In the genomic region with DNA sequence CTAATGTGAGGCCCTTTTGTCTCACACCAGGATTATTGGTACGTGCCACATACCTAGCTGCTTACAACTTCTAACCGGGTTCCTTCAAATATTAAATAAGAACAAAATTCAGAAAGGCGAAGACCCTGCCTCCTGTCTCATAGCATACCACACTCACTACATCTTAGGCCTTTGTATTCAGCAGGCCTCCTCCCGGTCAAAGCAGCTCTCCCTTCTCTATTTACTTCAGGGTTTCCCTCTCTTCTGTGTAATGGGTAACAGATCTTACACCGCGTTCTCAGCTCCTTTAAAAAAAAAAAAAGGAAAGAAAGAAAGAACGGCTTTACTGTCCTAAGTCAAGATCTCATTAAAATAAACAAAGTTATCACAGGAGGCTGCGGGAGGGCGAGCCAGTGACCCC, we compare ENCODE assay signal across 8 mouse cellular contexts. TPM values are rescaled to one million over a fixed set of nuclear protein-coding genes. Genes with fewer than 3 reads are reported as not detected.
DNase-seq lines count a peak whose midpoint lies in the region; ATAC-seq and TF ChIP-seq lines count a peak whose summit lies in the region.

No protein-coding gene starts in this region.

- 17% methylated on average over 9 of the region's 9 CpGs for WGBS in embryonic facial prominence, embryonic 10.5 days
- WGBS in intestine, embryonic 15.5 days: 13% methylated on average over 9 of the region's 9 CpGs

- no peaks in the 10 kb centered on the region for H3K27me3 ChIP-seq in embryonic facial prominence, embryonic 10.5 days (replicated peaks; ENCODE audit: low read depth, poor library complexity, severe bottlenecking)
- no peaks in the 10 kb centered on the region for H3K27me3 ChIP-seq in intestine, embryonic 15.5 days (replicated peaks)
- H3K27me3 ChIP-seq in myocyte (ENCODE audit: control insufficient read depth, insufficient read depth, insufficient read length): no peaks in the 10 kb centered on the region

- peak overlapping the region; percentile 89 for H3K9ac ChIP-seq in intestine, embryonic 15.5 days

- no peak for TF ChIP-seq POLR2A in myocyte (IDR thresholded peaks at IDR 0.05; ENCODE audit: insufficient read length, low read depth)

- H3K79me2 ChIP-seq in myocyte (ENCODE audit: control insufficient read depth, insufficient read depth): peaks cover 48% of the 10 kb centered on the region

- no peaks in the 10 kb centered on the region for H3K9me3 ChIP-seq in embryonic facial prominence, embryonic 10.5 days
- no peaks in the 10 kb centered on the region for H3K9me3 ChIP-seq in intestine, embryonic 15.5 days

- H3K36me3 ChIP-seq in embryonic facial prominence, embryonic 10.5 days (replicated peaks): peaks cover 59% of the 10 kb centered on the region
- peaks cover 22% of the 10 kb centered on the region for H3K36me3 ChIP-seq in intestine, embryonic 15.5 days
- H3K36me3 ChIP-seq in myocyte (ENCODE audit: control insufficient read depth, insufficient read depth): peaks cover 3% of the 10 kb centered on the region

- intact Hi-C loops in left cerebral cortex, adult 2 months (cut with DNase I): loop anchor here (5.0 kb wide), 1 partner anchor 50 kb away; no protein-coding TSS in a partner anchor
- intact Hi-C loops in left cerebral cortex, postnatal 14 days (cut with DNase I): loop anchor here (5.0 kb wide), 2 partner anchors 50 to 115 kb away; no protein-coding TSS in a partner anchor

- peaks cover 43% of the 10 kb centered on the region for H3K4me1 ChIP-seq in embryonic facial prominence, embryonic 10.5 days
- H3K4me1 ChIP-seq in intestine, embryonic 15.5 days (replicated peaks): peaks cover 14% of the 10 kb centered on the region

- ATAC-seq in intestine, embryonic 15.5 days: no peak

- DNase-seq in left cerebral cortex, adult 2 months (ENCODE audit: extremely low spot score in 1 of 2, low spot score in 2 of 2): no peak
- no peak for DNase-seq in left cerebral cortex, postnatal 14 days (ENCODE audit: low spot score in 2 of 2)
- DNase-seq in embryonic facial prominence, embryonic 10.5 days (ENCODE audit: low spot score): no peak
- no peak for DNase-seq in frontal cortex, adult 2 months (ENCODE audit: extremely low spot score in 1 of 2, low spot score in 1 of 2)
- no peak for DNase-seq in kidney, postnatal 4 days
- no peak for DNase-seq in T-cell, adult 2 months (ENCODE audit: low spot score)

- TF ChIP-seq CTCF in left cerebral cortex, adult 2 months (IDR thresholded peaks at IDR 0.05): no peak

- H3ac ChIP-seq in myocyte (ENCODE audit: control insufficient read depth, insufficient read length): peak overlapping the region; percentile 48

- H3K27ac ChIP-seq in left cerebral cortex, adult 2 months: peak overlapping the region; percentile 78
- peak overlapping the region; percentile 96 for H3K27ac ChIP-seq in embryonic facial prominence, embryonic 10.5 days (replicated peaks)
- peak overlapping the region; percentile 96 for H3K27ac ChIP-seq in intestine, embryonic 15.5 days

- H3K4me3 ChIP-seq in left cerebral cortex, adult 2 months: peak overlapping the region; percentile 70
- peak overlapping the region; percentile 88 for H3K4me3 ChIP-seq in embryonic facial prominence, embryonic 10.5 days
- peak overlapping the region; percentile 98 for H3K4me3 ChIP-seq in intestine, embryonic 15.5 days (replicated peaks)
- H3K4me3 ChIP-seq in myocyte: peak overlapping the region; percentile 73

- peak overlapping the region; percentile 78 for H3K4me2 ChIP-seq in intestine, embryonic 15.5 days (replicated peaks)
- peak overlapping the region; percentile 81 for H3K4me2 ChIP-seq in myocyte (ENCODE audit: low read depth)

TF ChIP-seq in myocyte, 11 proteins besides CTCF, POLR2A, EP300 and RAD21:
- no peak for TF ChIP-seq TCF3 (IDR thresholded peaks at IDR 0.05; ENCODE audit: insufficient read length, low read depth)
- no peak for TF ChIP-seq TCF12 (IDR thresholded peaks at IDR 0.05; ENCODE audit: insufficient read depth, poor library complexity, severe bottlenecking)

RNA-seq across cellular contexts. Expression of a gene that starts 0.8 kb away (rescaled TPM):
- 10 to 100 TPM; 18.4 to 19.1 TPM for total RNA-seq in left cerebral cortex, adult 2 months (2021)
- 10 to 100 TPM; 16.3 to 18.2 TPM for total RNA-seq in left cerebral cortex, postnatal 14 days (2021)
- polyA plus RNA-seq in embryonic facial prominence, embryonic 10.5 days (2016; fragmentation: Nextera tagmentation; extraction: Ambion mirVana): 191 and 193 TPM in 2 replicates
- 97.9 and 107 TPM in 2 replicates for polyA plus RNA-seq in intestine, embryonic 15.5 days (2015; fragmentation: Nextera tagmentation; extraction: Ambion mirVana)
- 32.8 TPM for polyA plus RNA-seq in myocyte (2012; fragmentation: generic; extraction: Trizol)
- 13.9 and 15.3 TPM in 2 replicates for polyA plus RNA-seq in frontal cortex, adult 2 months (2012; rRNA removed)

RNA-seq across cellular contexts. Expression of a gene that starts 0.9 kb away (rescaled TPM):
- 1 to 10 TPM; 1.1 to 2.1 TPM for total RNA-seq in left cerebral cortex, adult 2 months (2021)
- total RNA-seq in left cerebral cortex, postnatal 14 days (2021): 1 to 10 TPM; 2.0 to 2.1 TPM
- 63.0 and 68.7 TPM in 2 replicates for polyA plus RNA-seq in embryonic facial prominence, embryonic 10.5 days (2016; fragmentation: Nextera tagmentation; extraction: Ambion mirVana)
- polyA plus RNA-seq in intestine, embryonic 15.5 days (2015; fragmentation: Nextera tagmentation; extraction: Ambion mirVana): 25.7 and 26.3 TPM in 2 replicates
- polyA plus RNA-seq in myocyte (2012; fragmentation: generic; extraction: Trizol): 22.5 TPM
- 2.2 TPM in 2 replicates for polyA plus RNA-seq in frontal cortex, adult 2 months (2012; rRNA removed)

RNA-seq across cellular contexts. Expression of a gene that starts 6.2 kb away (rescaled TPM):
- 10 to 100 TPM; 20.1 to 21.9 TPM for total RNA-seq in left cerebral cortex, adult 2 months (2021)
- total RNA-seq in left cerebral cortex, postnatal 14 days (2021): 10 to 100 TPM; 17.6 to 18.4 TPM
- polyA plus RNA-seq in embryonic facial prominence, embryonic 10.5 days (2016; fragmentation: Nextera tagmentation; extraction: Ambion mirVana): 22.2 and 23.4 TPM in 2 replicates
- polyA plus RNA-seq in intestine, embryonic 15.5 days (2015; fragmentation: Nextera tagmentation; extraction: Ambion mirVana): 10.4 and 11.9 TPM in 2 replicates
- 22.3 TPM for polyA plus RNA-seq in myocyte (2012; fragmentation: generic; extraction: Trizol)
- polyA plus RNA-seq in frontal cortex, adult 2 months (2012; rRNA removed): 33.3 and 35.9 TPM in 2 replicates

RNA-seq across cellular contexts. Expression of a gene that starts 13.4 kb away (rescaled TPM):
- 1 to 10 TPM in 1 of 2 experiments, under 1 TPM in 1; 0.79 to 1.1 TPM for total RNA-seq in left cerebral cortex, adult 2 months (2021)
- total RNA-seq in left cerebral cortex, postnatal 14 days (2021): under 1 TPM in 1 of 2 experiments, not detected in 1; 0.63 TPM
- polyA plus RNA-seq in embryonic facial prominence, embryonic 10.5 days (2016; fragmentation: Nextera tagmentation; extraction: Ambion mirVana): 0.18 and 0.55 TPM in 2 replicates
- polyA plus RNA-seq in intestine, embryonic 15.5 days (2015; fragmentation: Nextera tagmentation; extraction: Ambion mirVana): 0.13 and 0.16 TPM in 2 replicates
- 0.13 TPM for polyA plus RNA-seq in myocyte (2012; fragmentation: generic; extraction: Trizol)
- polyA plus RNA-seq in frontal cortex, adult 2 months (2012; rRNA removed): 1.9 and 2.0 TPM in 2 replicates

RNA-seq across cellular contexts. Expression of a gene that starts 13.4 kb away (rescaled TPM):
- total RNA-seq in left cerebral cortex, adult 2 months (2021): not detected
- total RNA-seq in left cerebral cortex, postnatal 14 days (2021): not detected
- not detected in 2 replicates for polyA plus RNA-seq in embryonic facial prominence, embryonic 10.5 days (2016; fragmentation: Nextera tagmentation; extraction: Ambion mirVana)
- polyA plus RNA-seq in intestine, embryonic 15.5 days (2015; fragmentation: Nextera tagmentation; extraction: Ambion mirVana): not detected in 2 replicates
- not detected for polyA plus RNA-seq in myocyte (2012; fragmentation: generic; extraction: Trizol)
- polyA plus RNA-seq in frontal cortex, adult 2 months (2012; rRNA removed): not detected in 2 replicates
